Mouse (Mus musculus): ENCODE measurements around the gene Gnb1.

- TF ChIP-seq POLR2A (IDR thresholded peaks at IDR 0.05; ENCODE audit: low read depth, low read length): no peak
- no peak for TF ChIP-seq CTCF (IDR thresholded peaks at IDR 0.05; ENCODE audit: extremely low read depth, insufficient read depth, insufficient read length, insufficient replicate concordance)
Observed at GRCm38 (mm10) chr4:155471406-155471805, 19.8 kb upstream of the Gnb1 start.

Measured in spleen, adult 2 months (tissue).